Mouse (Mus musculus): ENCODE results near the gene Pole3.

The Pole3 gene

GRCm38 (mm10) chr4:62480709-62481605, 43.9 kb downstream of the Pole3 start:
- POLR2A ChIA-PET = interaction anchor here in 3 of 4 experiments (0.6 to 3.4 kb wide), 13 partner anchors 9 to 175 kb away, joined by 3 to 13 read pairs (median 4); partner anchors contain the start of genes 4933430I17Rik (in 2 of the 3), Pole3 (in 1 of the 3) and Prpf4 (in 1 of the 3)
- CTCF ChIA-PET = interaction anchor here in 3 of 4 experiments (0.5 to 1.5 kb wide), 9 partner anchors 11 to 485 kb away, joined by 3 to 5 read pairs (median 3); partner anchors contain the start of genes 4933430I17Rik (in 1 of the 3), Pole3 (in 1 of the 3) and Wdr31 (in 1 of the 3)

GRCm38 (mm10) chr4:62479937-62480708, 44.7 kb downstream of the Pole3 start, which contains the start of gene Bspry:
Bspry (plus strand) TSS chr4:62480053.
- ChIA-PET CTCF (interaction anchor here in 3 of 4 experiments (0.5 to 1.5 kb wide), 14 partner anchors 10 to 486 kb away, joined by 3 to 6 read pairs (median 3); partner anchors contain the start of gene Wdr31 (in 1 of the 3)), POLR2A (interaction anchor here in 3 of 4 experiments (0.6 to 3.4 kb wide), 16 partner anchors 9 to 173 kb away, joined by 3 to 13 read pairs (median 4); partner anchors contain the start of genes 4933430I17Rik (in 2 of the 3), Prpf4 (in 2 of the 3), Cdc26 (in 1 of the 3) and Pole3 (in 1 of the 3))

GRCm38 (mm10) chr4:62479593-62479936, 45.3 kb downstream of the Pole3 start:
- CTCF ChIA-PET = interaction anchor here (0.6 to 1.5 kb wide), 12 partner anchors 9 to 285 kb away, joined by 3 to 6 read pairs (median 4); partner anchors contain the start of gene Wdr31 (in 1 of the 4)
- POLR2A ChIA-PET = interaction anchor here in 3 of 4 experiments (0.6 to 3.4 kb wide), 8 partner anchors 13 to 168 kb away, joined by 3 to 13 read pairs (median 4); partner anchors contain the start of genes 4933430I17Rik (in 1 of the 3), Cdc26 (in 1 of the 3), Pole3 (in 1 of the 3) and Prpf4 (in 1 of the 3)

GRCm38 (mm10) chr4:62477542-62478244, 47.2 kb downstream of the Pole3 start:
- POLR2A ChIA-PET = interaction anchor here in 2 of 4 experiments (0.7 to 1.3 kb wide), 2 partner anchors 117 to 1085 kb away, joined by 3 to 4 read pairs; partner anchors contain the start of genes Fkbp15 (in 1 of the 2) and Slc31a1 (in 1 of the 2)
- CTCF ChIA-PET = no interaction called here

GRCm38 (mm10) chr4:62475793-62476192, 49.1 kb downstream of the Pole3 start:
- CTCF ChIA-PET = interaction anchor here in 1 of 4 experiments (0.6 kb wide), 1 partner anchor 69 kb away, joined by 5 read pairs; no protein-coding TSS in a partner anchor
- POLR2A ChIA-PET = no interaction called here

- CTCF ChIA-PET = interaction anchor here in 1 of 4 experiments (0.6 kb wide), 1 partner anchor 68 kb away, joined by 5 read pairs; no protein-coding TSS in a partner anchor
- POLR2A ChIA-PET = interaction anchor here in 1 of 4 experiments (1.7 kb wide), 1 partner anchor 67 kb away, joined by 5 read pairs; the partner anchor contains the start of genes Cdc26 and Prpf4
These were observed 49.7 kb downstream of the Pole3 start for GRCm38 (mm10) chr4:62475131-62475530.

All from embryonic stem cell, embryonic (primary cell).